Mouse (Mus musculus) 416B (cell line): Measurements from ENCODE around the gene Gimap4.
"Not testable (repeated sequence)": the region's sequence is repeated elsewhere in the genome, so short reads cannot be mapped to it uniquely, and the experiment has no call there.

Experiments
- DNase-seq: peaks from one replicate; pipeline ENCODE4 v3.0.0; 2011; ENCODE audit warnings: low read depth

Gene Gimap4

GRCm38 (mm10) chr6:48675931-48676859 is 8.2 kb upstream of the Gimap4 start, which contains the start of gene Gimap9:
Gene Gimap9, plus strand, starts transcription at chr6:48676129.
- DNase-seq = no peak

GRCm38 (mm10) chr6:48676860-48677415 is 7.4 kb upstream of the Gimap4 start:
- no peak for DNase-seq

- DNase-seq = no peak
Observed at GRCm38 (mm10) chr6:48677492-48678345, 6.6 kb upstream of the Gimap4 start.

- peak; percentile 81 for DNase-seq
Observed at GRCm38 (mm10) chr6:48678391-48678790, 6.0 kb upstream of the Gimap4 start.

- DNase-seq = no peak
Observed at GRCm38 (mm10) chr6:48679701-48680100, 4.6 kb upstream of the Gimap4 start.

- no peak for DNase-seq
Observed at GRCm38 (mm10) chr6:48680421-48680820, 3.9 kb upstream of the Gimap4 start.

- peak; percentile 48 for DNase-seq
Observed at GRCm38 (mm10) chr6:48681472-48682090, 2.8 kb upstream of the Gimap4 start.

GRCm38 (mm10) chr6:48682271-48682670 is 2.1 kb upstream of the Gimap4 start:
- DNase-seq = no peak

GRCm38 (mm10) chr6:48683263-48683821 is 1.0 kb upstream of the Gimap4 start:
- DNase-seq = not testable (repeated sequence)

- DNase-seq = no peak
Observed at GRCm38 (mm10) chr6:48684806-48685205, 457 bp downstream of the Gimap4 start.

- DNase-seq = no peak
Observed at GRCm38 (mm10) chr6:48685251-48685650, 902 bp downstream of the Gimap4 start.

GRCm38 (mm10) chr6:48685694-48686665 is 1.6 kb downstream of the Gimap4 start:
- peak; percentile 57 for DNase-seq

GRCm38 (mm10) chr6:48687077-48687476 is 2.7 kb downstream of the Gimap4 start:
- peak; percentile 82 for DNase-seq

- no peak for DNase-seq
Observed at GRCm38 (mm10) chr6:48689320-48689719, 5.0 kb downstream of the Gimap4 start.

GRCm38 (mm10) chr6:48692962-48693361 is 8.6 kb downstream of the Gimap4 start:
- DNase-seq = no peak

GRCm38 (mm10) chr6:48696830-48697554 is 12.6 kb downstream of the Gimap4 start:
- DNase-seq = no peak

- no peak for DNase-seq
Observed at GRCm38 (mm10) chr6:48697555-48697930, 13.2 kb downstream of the Gimap4 start.

GRCm38 (mm10) chr6:48698066-48698856 is 13.9 kb downstream of the Gimap4 start:
- no peak for DNase-seq

GRCm38 (mm10) chr6:48698888-48699287 is 14.5 kb downstream of the Gimap4 start:
- DNase-seq = peak; percentile 80
